Mouse (Mus musculus): ENCODE measurements at regions not wholly inside any gene's neighbourhood (a gene's known extent, or its start where the extent isn't known, plus 50 kb on each side); places are given as distances from the start of the nearest gene placed in this dataset.
"Not testable (repeated sequence)": the region's sequence is repeated elsewhere in the genome, so short reads cannot be mapped to it uniquely, and the experiment has no call there.

DNA sequence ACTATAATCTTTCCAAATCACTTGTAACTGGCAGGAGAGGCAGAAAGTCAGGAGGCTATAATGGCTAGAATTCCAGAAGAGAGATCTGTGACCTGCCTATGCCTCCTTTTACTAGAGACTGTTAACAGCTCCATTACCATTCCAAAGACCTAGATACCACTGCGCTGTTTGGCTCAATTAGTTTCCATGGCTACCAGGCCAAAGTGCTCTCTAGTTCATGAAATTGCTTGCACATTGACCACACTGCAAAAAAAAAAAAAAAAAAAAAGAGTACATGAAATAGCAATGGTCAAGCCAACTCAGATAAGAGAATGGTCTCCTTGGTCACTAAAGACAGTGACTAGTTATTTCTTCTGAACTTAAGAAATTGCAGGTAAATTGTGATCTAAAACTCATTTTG lies 366.5 kb upstream of the Grid2 start:
- Histone ChIP-seq H3K36me3 (replicated peaks) (no peaks in the 10 kb centered on the region), H3K9ac (no peak overlapping the region), H3K4me1 (no peaks in the 10 kb centered on the region), H3K27ac (no peak overlapping the region), H3K4me2 (no peak overlapping the region), H3K9me3 (no peaks in the 10 kb centered on the region), H3K27me3 (no peaks in the 10 kb centered on the region), H3K4me3 (replicated peaks) (no peak overlapping the region)
- 0 out of 2 replicates have a peak, but pooled peaks have one; percentile 63 for ATAC-seq (ENCODE audit: low FRiP score)
- WGBS: 45% methylated on average over 1 of the region's 1 CpGs

DNA sequence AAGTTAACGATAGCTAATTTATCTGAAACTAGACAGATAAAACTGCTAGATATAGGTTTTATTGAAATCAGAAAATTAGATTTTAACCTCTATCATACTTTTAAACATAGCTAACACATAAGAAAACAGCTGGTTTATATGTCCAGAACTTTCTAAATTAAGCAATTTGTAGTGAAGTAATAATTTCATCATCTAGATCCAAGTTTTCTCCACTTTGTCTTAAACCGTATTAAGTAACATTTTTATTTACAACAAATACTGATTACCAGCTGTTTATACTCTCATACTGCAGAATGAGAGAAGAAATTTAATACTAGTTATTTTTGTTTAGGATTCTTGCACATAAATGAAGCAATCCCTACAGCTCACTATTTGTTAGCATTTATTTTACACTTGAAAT lies 342.9 kb upstream of the Grid2 start:
- Histone ChIP-seq H3K9me3 (no peaks in the 10 kb centered on the region), H3K27ac (no peak overlapping the region), H3K36me3 (replicated peaks) (no peaks in the 10 kb centered on the region), H3K4me3 (replicated peaks) (no peak overlapping the region), H3K27me3 (no peaks in the 10 kb centered on the region), H3K4me1 (no peaks in the 10 kb centered on the region), H3K4me2 (no peak overlapping the region), H3K9ac (no peak overlapping the region)
- no peak for ATAC-seq (ENCODE audit: low FRiP score)
- 91% methylated on average over 2 of the region's 2 CpGs for WGBS

DNA sequence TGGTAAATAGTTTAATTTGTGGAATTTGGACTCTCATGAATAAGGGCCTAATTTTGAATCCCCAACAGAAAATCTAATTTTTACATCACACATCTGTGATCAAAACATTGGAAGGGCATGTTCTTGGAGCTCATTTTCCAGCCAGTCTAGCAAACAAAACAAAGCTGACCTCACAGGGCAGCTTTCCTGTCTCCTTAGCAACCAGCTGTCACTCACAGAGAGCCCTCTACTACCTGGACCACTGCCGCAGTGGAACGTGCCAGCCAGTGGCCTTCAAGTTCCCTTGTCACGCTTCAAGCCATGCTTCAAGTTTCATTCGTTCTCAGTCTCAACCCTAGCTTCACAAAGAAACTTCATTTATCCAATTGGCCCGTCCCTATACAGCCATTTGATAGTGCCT lies 338.6 kb upstream of the Grid2 start:
- H3K4me3 ChIP-seq (replicated peaks); H3K27me3 ChIP-seq; H3K36me3 ChIP-seq (replicated peaks); ATAC-seq (ENCODE audit: low FRiP score); H3K9ac ChIP-seq; H3K4me1 ChIP-seq; H3K27ac ChIP-seq; H3K4me2 ChIP-seq; H3K9me3 ChIP-seq: not testable (repeated sequence)
- WGBS: 61% methylated on average over 4 of the region's 5 CpGs

GRCm38 (mm10) chr6:62917956-62918355 lies 337.7 kb upstream of the Grid2 start:
- Histone ChIP-seq H3K4me1 (no peaks in the 10 kb centered on the region), H3K36me3 (replicated peaks) (no peaks in the 10 kb centered on the region), H3K9ac (no peak overlapping the region), H3K4me2 (no peak overlapping the region), H3K9me3 (no peaks in the 10 kb centered on the region), H3K27ac (no peak overlapping the region), H3K4me3 (replicated peaks) (no peak overlapping the region), H3K27me3 (no peaks in the 10 kb centered on the region)
- ATAC-seq (ENCODE audit: low FRiP score): no peak
- 95% methylated on average over 6 of the region's 6 CpGs for whole genome bisulfite sequencing

DNA sequence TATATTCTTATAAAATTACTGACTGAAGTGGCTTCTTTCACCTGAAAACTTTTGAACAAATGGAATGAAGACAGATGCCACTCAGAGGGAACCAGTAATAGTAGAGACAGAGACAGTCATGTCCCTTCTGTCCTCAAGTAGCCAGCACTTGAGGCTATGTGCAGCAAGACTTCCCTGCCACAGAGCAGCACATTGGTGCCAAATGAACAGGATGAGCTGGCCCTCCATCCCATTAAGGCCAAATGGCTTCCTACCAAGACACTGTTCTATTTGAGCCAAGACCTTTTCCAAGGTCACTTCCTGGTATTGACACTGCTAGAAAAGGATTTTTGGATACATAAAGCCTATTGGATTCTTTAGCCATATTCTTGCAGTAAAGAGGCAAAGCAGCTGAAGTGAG lies 336.6 kb upstream of the Grid2 start:
- Histone ChIP-seq H3K4me3 (replicated peaks) (no peak overlapping the region), H3K4me2 (no peak overlapping the region), H3K36me3 (replicated peaks) (no peaks in the 10 kb centered on the region), H3K4me1 (no peaks in the 10 kb centered on the region), H3K9ac (no peak overlapping the region), H3K27me3 (no peaks in the 10 kb centered on the region), H3K27ac (no peak overlapping the region), H3K9me3 (no peaks in the 10 kb centered on the region)
- no peak for ATAC-seq (ENCODE audit: low FRiP score)
